Mouse (Mus musculus) liver, embryonic 11.5 days (tissue): Measurements from ENCODE around the gene Bbx. TPM values are rescaled to one million over a fixed set of nuclear protein-coding genes. Genes with fewer than 3 reads are reported as not detected.

Experiments
- ATAC-seq: fragments of 200-750 bp; cut with Nextera tagmentation; replicated peaks from 2 replicates; pipeline ENCODE4 v1.8.0; 2017; ENCODE audit warnings: moderate number of reproducible peaks, mild to moderate bottlenecking, moderate TSS enrichment, moderate library complexity; ENCODE audit not compliant: low FRiP score
- DNase-seq: peaks from one replicate; pipeline ENCODE4 v3.0.0-alpha.2; 2017; ENCODE audit warnings: low spot score
- H3K27ac ChIP-seq: fragments of 300-500 bp; sonication (generic); 2 replicates; pipeline ENCODE4 v1.5.1; 2014; ENCODE audit warnings: mild to moderate bottlenecking, low read depth, low read length, control low read depth
- H3K27me3 ChIP-seq: fragments of 300-500 bp; sonication (generic); replicated peaks from 2 replicates; pipeline ENCODE4 v1.6.1; 2014; ENCODE audit warnings: low read length, mixed read lengths; ENCODE audit not compliant: control insufficient read depth, insufficient read depth
- H3K36me3 ChIP-seq: fragments of 300-500 bp; sonication (generic); 2 replicates; pipeline ENCODE4 v1.6.1; 2014; ENCODE audit warnings: mild to moderate bottlenecking, low read length, moderate library complexity, mixed read lengths; ENCODE audit not compliant: control insufficient read depth, insufficient read depth
- H3K4me1 ChIP-seq: fragments of 300-500 bp; sonication (generic); replicated peaks from 2 replicates; pipeline ENCODE4 v1.6.1; 2014; ENCODE audit warnings: low read length, mixed read lengths; ENCODE audit not compliant: control insufficient read depth, insufficient read depth
- H3K4me2 ChIP-seq: fragments of 300-500 bp; sonication (generic); 2 replicates; pipeline ENCODE4 v1.6.1; 2014; ENCODE audit warnings: mild to moderate bottlenecking, control low read depth, moderate library complexity
- H3K4me3 ChIP-seq: fragments of 300-500 bp; sonication (generic); 2 replicates; pipeline ENCODE4 v1.5.1; 2014; ENCODE audit warnings: low read depth, low read length, control low read depth
- H3K9ac ChIP-seq: fragments of 300-500 bp; sonication (generic); 2 replicates; pipeline ENCODE4 v1.6.1; 2014; ENCODE audit warnings: low read depth, low read length, control low read depth
- H3K9me3 ChIP-seq: fragments of 300-500 bp; sonication (generic); 2 replicates; pipeline ENCODE4 v1.6.1; 2016; ENCODE audit warnings: low read length, inconsistent platforms, mixed read lengths; ENCODE audit not compliant: control insufficient read depth
- WGBS: fragments of 180-500 bp; shearing (Covaris S2); extraction: QIAGEN DNeasy Blood & Tissue Kit; methylation state at CpG from one replicate; pipeline ENCODE4 v1.1.7; 2014; 5-methylcytosine and 5-hydroxymethylcytosine counted together
- polyA plus RNA-seq: library from polyadenylated mRNA; unstranded; fragments of >200 nt; fragmentation: Nextera tagmentation; extraction: Ambion mirVana; gene quantifications from 2 replicates; pipeline ENCODE4 v1.2.1, GENCODE M21; 2014

Gene Bbx
- polyA plus RNA-seq, 1 experiment from 2014 or later, result 19.6 TPM

- ATAC-seq, result no peak
Measured at GRCm38 (mm10) chr16:50315349-50315969, 116.7 kb downstream of the Bbx start.

GRCm38 (mm10) chr16:50311588-50311987 lies 120.6 kb downstream of the Bbx start:
- Histone ChIP-seq H3K27ac (no peak overlapping the region), H3K4me1 (no peaks in the 10 kb centered on the region), H3K4me3 (no peak overlapping the region), H3K36me3 (no peaks in the 10 kb centered on the region), H3K9ac (no peak overlapping the region), H3K9me3 (no peaks in the 10 kb centered on the region), H3K4me2 (no peak overlapping the region), H3K27me3 (no peaks in the 10 kb centered on the region)
- DNase-seq, result no peak
- WGBS, result 89% methylated on average over 4 of the region's 4 CpGs
- no peak for ATAC-seq

More at GRCm38 (mm10) chr16:50315349-50315969, 116.7 kb downstream of the Bbx start:
- WGBS, result 85% methylated on average over 1 of the region's 1 CpGs
- H3K27ac ChIP-seq, result no peak overlapping the region
- no peaks in the 10 kb centered on the region for H3K4me1 ChIP-seq
- no peak overlapping the region for H3K9ac ChIP-seq
- no peak overlapping the region for H3K4me3 ChIP-seq
- DNase-seq, result no peak
- H3K9me3 ChIP-seq, result no peaks in the 10 kb centered on the region
- no peak overlapping the region for H3K4me2 ChIP-seq
- no peaks in the 10 kb centered on the region for H3K36me3 ChIP-seq
- H3K27me3 ChIP-seq, result no peaks in the 10 kb centered on the region

- Histone ChIP-seq H3K9ac (no peak overlapping the region), H3K9me3 (no peaks in the 10 kb centered on the region), H3K4me2 (no peak overlapping the region), H3K36me3 (no peaks in the 10 kb centered on the region), H3K4me3 (no peak overlapping the region), H3K27me3 (no peaks in the 10 kb centered on the region), H3K4me1 (no peaks in the 10 kb centered on the region), H3K27ac (no peak overlapping the region)
- DNase-seq, result no peak
- 75% methylated on average over 9 of the region's 9 CpGs for WGBS
- no peak for ATAC-seq
Measured at GRCm38 (mm10) chr16:50309411-50310042, 122.7 kb downstream of the Bbx start.

- Histone ChIP-seq H3K4me3 (no peak overlapping the region), H3K4me2 (no peak overlapping the region)
- WGBS, result 89% methylated on average over 6 of the region's 6 CpGs
Measured at GRCm38 (mm10) chr16:50308256-50308655, 123.9 kb downstream of the Bbx start.

GRCm38 (mm10) chr16:50307231-50307630 lies 125.0 kb downstream of the Bbx start:
- no peaks in the 10 kb centered on the region for H3K4me1 ChIP-seq
- H3K36me3 ChIP-seq, result no peaks in the 10 kb centered on the region
- no peak overlapping the region for H3K27ac ChIP-seq
- H3K4me3 ChIP-seq, result no peak overlapping the region
- H3K9me3 ChIP-seq, result no peaks in the 10 kb centered on the region
- no peak for DNase-seq
- no peak for ATAC-seq
- 79% methylated on average over 4 of the region's 4 CpGs for WGBS
- no peaks in the 10 kb centered on the region for H3K27me3 ChIP-seq
- no peak overlapping the region for H3K9ac ChIP-seq
- no peak overlapping the region for H3K4me2 ChIP-seq

More at GRCm38 (mm10) chr16:50308256-50308655, 123.9 kb downstream of the Bbx start:
- DNase-seq (no peak), ATAC-seq (no peak)
- Histone ChIP-seq H3K9ac (no peak overlapping the region), H3K9me3 (no peaks in the 10 kb centered on the region), H3K36me3 (no peaks in the 10 kb centered on the region), H3K27me3 (no peaks in the 10 kb centered on the region), H3K27ac (no peak overlapping the region), H3K4me1 (no peaks in the 10 kb centered on the region)

GRCm38 (mm10) chr16:50306727-50307126 lies 125.5 kb downstream of the Bbx start:
- Histone ChIP-seq H3K4me1 (no peaks in the 10 kb centered on the region), H3K27me3 (no peaks in the 10 kb centered on the region), H3K4me3 (no peak overlapping the region), H3K9me3 (no peaks in the 10 kb centered on the region), H3K27ac (no peak overlapping the region), H3K9ac (no peak overlapping the region), H3K36me3 (no peaks in the 10 kb centered on the region), H3K4me2 (no peak overlapping the region)
- ATAC-seq (no peak), DNase-seq (no peak)

GRCm38 (mm10) chr16:50305156-50305555 lies 127.0 kb downstream of the Bbx start:
- H3K4me1 ChIP-seq, result no peaks in the 10 kb centered on the region
- WGBS, result 70% methylated on average over 6 of the region's 6 CpGs
- no peaks in the 10 kb centered on the region for H3K9me3 ChIP-seq
- DNase-seq, result no peak
- H3K4me2 ChIP-seq, result no peak overlapping the region
- no peaks in the 10 kb centered on the region for H3K36me3 ChIP-seq
- no peak overlapping the region for H3K9ac ChIP-seq
- H3K4me3 ChIP-seq, result no peak overlapping the region
- H3K27ac ChIP-seq, result no peak overlapping the region
- ATAC-seq, result no peak
- no peaks in the 10 kb centered on the region for H3K27me3 ChIP-seq

- Histone ChIP-seq H3K27ac (no peak overlapping the region), H3K36me3 (no peaks in the 10 kb centered on the region), H3K9me3 (no peaks in the 10 kb centered on the region), H3K27me3 (no peaks in the 10 kb centered on the region), H3K4me3 (no peak overlapping the region), H3K4me2 (no peak overlapping the region), H3K4me1 (no peaks in the 10 kb centered on the region), H3K9ac (no peak overlapping the region)
- DNase-seq (no peak), ATAC-seq (no peak)
- 95% methylated on average over 1 of the region's 1 CpGs for WGBS
Measured at GRCm38 (mm10) chr16:50302566-50302965, 129.6 kb downstream of the Bbx start.
